Mouse (Mus musculus) urinary bladder, postnatal 25 days (tissue): ENCODE data around the gene Cep63.

ENCODE experiments used
- DNase-seq: peaks from one replicate; pipeline ENCODE4 v3.0.0; 2022; ENCODE audit warnings: low spot score

Gene Cep63

DNA sequence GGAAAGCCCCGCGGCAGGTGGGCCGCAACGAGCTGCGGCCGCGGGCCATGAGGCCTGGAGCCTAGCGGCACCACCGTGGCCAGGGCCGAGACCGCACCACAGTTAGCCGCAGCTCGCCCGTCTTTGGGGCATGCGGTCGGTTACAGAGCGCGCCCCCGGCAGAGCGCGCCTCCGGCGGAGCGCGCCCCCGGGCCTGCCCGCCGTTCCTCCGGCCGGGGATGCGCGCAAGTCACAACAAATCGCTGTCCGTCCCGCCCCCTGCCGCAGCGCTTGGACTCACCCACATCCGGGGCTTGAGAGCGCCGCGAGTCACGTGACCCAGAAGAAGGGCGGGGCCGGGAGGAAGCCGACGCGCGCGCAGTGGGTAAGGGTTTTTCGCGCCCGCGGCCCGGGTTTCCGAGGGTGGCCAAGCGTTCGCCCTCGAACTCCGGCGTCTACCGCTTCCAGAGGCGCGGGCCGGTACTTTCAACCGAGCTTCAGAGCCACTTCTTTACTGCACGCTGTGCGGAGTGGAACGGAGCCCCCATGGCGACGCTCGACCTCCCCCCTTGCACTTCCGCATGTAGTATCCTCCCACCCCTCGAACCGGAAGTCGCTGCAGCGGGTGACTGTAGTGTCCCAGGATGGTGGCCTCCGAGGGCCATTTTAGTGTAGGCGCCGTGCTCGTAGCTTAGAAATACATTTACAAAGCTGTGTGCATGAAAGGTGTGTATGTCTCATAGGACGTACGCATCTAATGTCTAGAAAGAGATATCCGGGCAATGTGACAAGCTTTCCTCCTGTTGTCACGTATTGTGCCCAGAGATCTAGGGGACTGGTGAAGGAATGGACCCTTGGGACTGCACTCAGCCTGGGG lies at the start of gene Cep63, which contains the start of gene Anapc13:
TSS of gene Cep63 (minus strand) at position 552 of the 856 bp plus-strand sequence.
TSS of gene Anapc13 (plus strand) at position 314 of the 856 bp plus-strand sequence.
- DNase-seq = peak; percentile 98

DNA sequence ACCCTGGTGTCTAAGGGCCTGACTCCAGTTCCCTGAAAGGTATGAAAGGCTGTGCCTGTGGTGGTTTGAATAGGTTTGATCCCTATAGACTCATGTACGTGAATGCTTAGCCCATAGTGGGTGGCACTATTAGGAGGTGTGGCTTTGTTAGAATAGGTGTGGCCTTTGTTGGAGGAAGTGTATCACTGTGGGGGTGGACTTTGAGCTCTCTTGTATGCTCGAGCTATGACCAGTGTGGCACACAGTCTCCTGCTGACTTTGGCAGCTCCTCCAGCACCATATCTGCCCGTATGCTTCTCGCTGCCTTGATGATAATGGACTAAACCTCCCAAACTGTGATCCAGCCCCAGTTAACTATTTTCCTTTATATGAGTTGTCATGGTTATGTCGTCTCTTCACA lies 49.6 kb upstream of the Cep63 start:
- no peak for DNase-seq

- DNase-seq = no peak
These were observed 47.0 kb upstream of the Cep63 start for GRCm38 (mm10) chr9:102673381-102673780.

DNA sequence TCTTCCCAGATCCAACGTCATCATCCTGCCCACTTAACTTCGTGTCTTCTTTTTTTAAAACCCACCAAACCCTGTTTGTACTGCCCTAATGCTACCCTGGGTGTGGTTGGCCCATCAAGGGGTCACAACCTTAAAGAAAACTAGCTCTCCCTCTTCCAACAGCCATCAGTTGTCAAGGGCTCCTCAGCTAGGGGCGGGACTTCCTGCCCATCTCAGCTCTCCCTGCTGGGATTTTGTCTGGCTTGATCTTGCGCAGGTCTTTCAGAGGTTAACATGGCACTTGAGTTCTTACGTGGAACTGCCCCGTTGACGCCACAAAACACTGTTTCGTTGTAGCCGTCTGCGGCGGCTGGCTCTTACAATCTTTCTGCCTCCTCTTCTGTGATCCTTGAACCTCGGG lies 42.6 kb upstream of the Cep63 start:
- DNase-seq = no peak

- no peak for DNase-seq
These were observed 41.8 kb upstream of the Cep63 start for GRCm38 (mm10) chr9:102668115-102668514.

GRCm38 (mm10) chr9:102656355-102657095 lies 30.2 kb upstream of the Cep63 start:
- DNase-seq = no peak

DNA sequence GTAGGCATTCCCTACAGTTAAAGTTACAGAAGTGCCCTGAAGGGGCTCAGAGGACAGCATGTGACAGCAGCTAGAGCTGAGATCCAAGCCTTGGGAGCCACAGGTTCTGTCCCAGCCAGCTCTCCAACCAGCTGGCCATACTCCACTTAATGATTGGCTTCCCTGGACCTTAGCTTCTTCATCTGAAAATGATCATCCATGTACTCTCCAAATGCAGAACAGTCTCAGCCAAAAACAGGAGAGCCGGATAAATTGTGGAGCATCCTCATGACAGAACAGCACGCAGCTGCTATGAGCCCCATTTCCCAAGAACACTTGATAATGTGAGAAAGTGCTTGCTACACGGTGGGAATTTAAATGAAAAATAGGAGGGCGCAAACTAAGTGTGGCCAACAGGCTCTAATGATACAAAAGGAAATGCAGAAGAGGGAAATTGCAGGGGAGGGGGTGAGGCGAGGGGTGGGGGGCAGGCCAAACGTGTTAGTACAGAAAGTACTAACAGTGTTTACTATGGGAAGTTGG lies 24.9 kb upstream of the Cep63 start:
- no peak for DNase-seq

DNA sequence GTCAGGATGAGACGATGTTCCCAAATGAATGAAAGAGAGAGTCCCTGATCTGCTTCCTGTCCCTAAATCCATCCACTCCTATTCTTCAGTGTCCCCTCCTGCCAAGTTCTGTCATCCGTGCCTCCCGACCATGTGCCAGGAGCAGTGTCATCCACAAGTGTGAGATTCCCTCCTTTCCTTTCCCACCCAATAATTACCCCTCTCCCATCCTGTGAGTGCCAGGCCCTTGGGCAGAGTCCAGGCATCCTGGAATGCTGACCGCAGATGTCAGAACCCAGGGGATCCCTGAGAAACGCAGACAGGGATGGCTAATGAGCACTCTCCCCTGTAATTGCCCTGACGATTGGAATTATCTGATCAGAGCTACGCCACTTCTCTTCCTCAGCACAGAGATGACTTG lies 24.3 kb upstream of the Cep63 start:
- DNase-seq = no peak

DNA sequence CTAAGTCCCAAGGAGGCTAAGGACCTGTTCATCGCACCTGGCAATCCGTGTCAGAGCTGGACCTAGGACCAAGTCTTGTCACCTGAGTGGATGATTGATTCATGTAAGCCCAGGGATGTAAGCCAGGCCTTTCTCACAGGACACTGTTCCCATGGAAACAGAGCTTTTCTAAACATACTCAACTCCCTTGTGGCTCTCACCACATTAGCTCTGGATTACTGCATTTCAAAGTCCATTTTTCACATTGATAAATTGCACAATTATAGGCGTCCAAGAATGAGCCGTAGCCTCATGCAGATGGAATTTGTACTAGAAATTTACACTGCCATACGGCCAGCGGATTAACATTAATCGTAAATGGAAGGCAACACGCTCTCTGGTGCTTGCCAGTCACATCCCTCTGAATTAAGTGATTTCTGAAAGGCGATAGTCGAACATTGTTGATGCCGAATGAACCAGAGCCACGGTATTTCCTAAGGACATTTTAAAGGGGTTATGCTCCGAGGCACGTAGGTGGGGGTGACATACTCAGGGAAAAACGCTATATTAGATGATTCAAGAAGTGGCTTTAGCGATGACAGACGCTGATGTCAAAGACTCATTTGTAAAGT lies 23.7 kb upstream of the Cep63 start:
- DNase-seq = no peak

DNA sequence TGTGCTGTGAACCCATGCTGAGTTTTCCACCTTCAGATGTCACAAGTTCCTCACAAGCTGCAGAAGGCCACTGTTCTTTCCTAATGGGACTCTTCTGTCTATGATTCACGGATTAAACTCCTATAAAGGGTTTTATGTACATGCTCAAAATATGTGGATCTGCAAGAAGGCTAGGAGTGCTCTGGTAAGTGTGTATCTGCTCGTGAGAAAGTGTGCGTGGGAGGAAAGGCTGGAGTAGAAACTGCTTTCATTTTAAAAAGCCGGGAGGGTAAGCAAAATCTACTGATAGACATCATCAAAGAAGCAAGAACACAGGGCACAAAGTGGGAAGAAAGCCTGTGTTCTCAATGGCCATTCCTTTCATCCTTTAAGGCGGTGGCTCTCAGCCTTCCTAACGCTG lies 20.7 kb upstream of the Cep63 start:
- no peak for DNase-seq

- no peak for DNase-seq
These were observed 18.9 kb upstream of the Cep63 start for GRCm38 (mm10) chr9:102645119-102645695.

GRCm38 (mm10) chr9:102643486-102644101 lies 17.3 kb upstream of the Cep63 start:
- DNase-seq = peak; percentile 55

- no peak for DNase-seq
These were observed 16.7 kb upstream of the Cep63 start for GRCm38 (mm10) chr9:102643071-102643485.

- DNase-seq = no peak
These were observed 15.2 kb upstream of the Cep63 start for GRCm38 (mm10) chr9:102641531-102641930.

DNA sequence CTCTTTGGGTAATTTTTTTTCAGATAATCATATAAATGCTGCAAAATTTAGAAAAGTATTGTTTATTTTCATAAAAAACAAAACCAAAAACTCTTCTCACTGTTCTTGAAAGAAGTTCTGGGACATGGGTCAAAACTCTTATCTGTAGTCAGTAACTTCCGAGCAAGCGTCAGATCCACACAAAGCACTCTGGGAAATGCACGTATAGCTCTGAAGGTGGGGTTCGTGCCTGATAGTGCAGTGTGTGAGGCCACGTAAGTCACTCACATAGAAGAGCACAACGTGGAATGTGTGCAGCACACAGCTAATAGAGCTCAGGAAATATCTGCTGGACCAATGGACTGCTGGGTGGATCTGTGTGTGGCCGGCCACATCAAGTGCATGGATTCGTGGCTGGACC lies 13.2 kb upstream of the Cep63 start:
- no peak for DNase-seq

DNA sequence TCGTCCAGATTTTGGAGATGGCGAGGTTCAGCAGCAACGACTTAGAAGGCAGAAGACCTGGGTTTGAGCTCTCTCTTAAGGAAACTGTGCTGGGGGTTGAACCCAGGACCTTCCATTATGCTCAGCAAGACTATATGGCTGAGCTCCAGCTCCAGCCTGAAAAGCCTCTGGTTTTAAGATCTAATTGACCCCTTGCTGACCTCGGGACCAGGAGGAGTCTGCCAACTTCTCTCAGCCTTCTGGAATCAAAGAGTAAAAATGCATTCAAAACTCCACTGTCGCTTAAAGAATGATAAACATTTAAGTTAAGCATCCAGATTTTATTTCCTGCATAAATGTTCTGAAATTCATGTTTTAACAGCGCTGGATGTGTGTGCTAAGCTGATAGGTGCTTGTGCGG lies 12.6 kb upstream of the Cep63 start:
- no peak for DNase-seq

- no peak for DNase-seq
These were observed 10.8 kb upstream of the Cep63 start for GRCm38 (mm10) chr9:102637115-102637514.

DNA sequence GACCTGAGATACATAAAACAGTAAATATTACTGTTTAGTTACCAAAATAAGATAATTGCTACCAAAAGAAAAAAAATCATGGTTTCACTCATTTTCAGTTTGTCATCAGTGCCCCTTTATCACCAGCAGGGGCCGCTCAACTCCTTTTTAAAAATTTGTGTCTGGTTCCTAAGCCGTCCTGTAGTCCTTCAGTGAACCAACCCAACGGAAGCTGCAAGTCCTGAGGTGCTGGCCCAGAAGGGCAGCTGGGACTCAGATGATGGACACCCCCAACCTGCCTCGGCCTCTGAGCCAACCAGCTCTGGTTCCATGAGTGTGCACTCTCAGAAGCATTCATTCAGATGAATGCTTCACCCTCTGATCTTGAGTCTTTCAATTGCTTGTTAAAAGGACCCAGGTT lies 10.2 kb upstream of the Cep63 start:
- DNase-seq = peak; percentile 56

DNA sequence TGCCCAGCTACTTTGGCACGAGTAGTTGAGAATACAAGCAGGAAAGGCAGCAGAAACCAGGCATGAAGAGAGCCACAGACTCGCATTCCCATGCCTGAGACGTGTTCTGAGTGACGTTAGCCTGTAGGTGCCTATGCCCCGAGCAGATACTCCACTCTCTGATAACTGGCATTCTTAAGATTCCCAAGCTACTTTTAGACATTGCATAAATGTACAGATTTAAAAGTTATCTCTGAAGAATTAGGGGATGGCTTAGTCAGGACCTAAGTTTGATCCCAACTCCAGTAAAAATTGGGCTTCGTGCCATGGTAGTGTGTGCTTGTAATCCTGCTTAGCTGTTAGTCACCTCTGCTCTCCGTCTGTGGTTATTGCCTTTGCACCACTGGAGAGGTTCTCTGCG lies 8.1 kb upstream of the Cep63 start:
- no peak for DNase-seq

- DNase-seq = peak; percentile 60
These were observed 6.7 kb upstream of the Cep63 start for GRCm38 (mm10) chr9:102632923-102633537.

DNA sequence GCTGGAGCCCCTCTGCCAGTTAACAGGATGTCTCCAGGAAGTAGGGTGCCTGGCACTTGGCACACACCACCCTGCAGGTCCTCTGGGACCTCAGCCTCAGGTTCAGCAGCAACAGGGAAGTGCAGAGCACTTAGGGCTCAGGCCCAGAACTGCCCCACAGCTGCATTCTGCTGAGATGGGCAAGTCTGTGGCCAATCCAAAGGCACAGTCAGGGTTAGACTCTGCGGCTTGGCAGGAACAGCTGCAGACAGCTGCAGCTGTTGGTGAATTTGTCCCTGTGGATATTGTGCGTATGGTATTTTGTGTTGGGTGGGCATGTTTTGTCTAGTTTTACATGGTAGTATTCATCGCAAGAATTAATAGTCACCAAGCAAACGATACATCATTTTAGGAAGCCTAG lies 5.8 kb upstream of the Cep63 start:
- DNase-seq = no peak
